Mouse (Mus musculus) kidney, adult 10 weeks (tissue): ENCODE results near the gene Phf8. TPM values are rescaled to one million over a fixed set of nuclear protein-coding genes. Genes with fewer than 3 reads are reported as not detected.

Source experiments
- polyA plus RNA-seq: library from polyadenylated mRNA; stranded (reverse); fragments of 350-450 nt; fragmentation: Illumina TruSeq; extraction: RNeasy Lipid Tissue Mini Kit (QIAGEN cat#74804); gene quantifications from one replicate; pipeline ENCODE4 v1.2.3, GENCODE M21; 2014; ENCODE audit warnings: low read depth, low replicate concordance

Phf8 gene
- polyA plus RNA-seq = 32.1 TPM

GRCm38 (mm10) chrX:151520458-151521322 lies at the start of gene Phf8:
TSS of gene Phf8 (plus strand) at chrX:151520672.

Other genes starting within 250 kb of the Phf8 start
- gene Fam120c, start 176.5 kb upstream of the Phf8 start, polyA plus RNA-seq = 13.3 TPM